Mouse (Mus musculus): ENCODE results near the gene Dnah11. TPM values are rescaled to one million over a fixed set of nuclear protein-coding genes. Genes with fewer than 3 reads are reported as not detected.

Dnah11 gene
- polyA plus RNA-seq, 1 experiment from 2014 or later = 0.03 TPM

DNA sequence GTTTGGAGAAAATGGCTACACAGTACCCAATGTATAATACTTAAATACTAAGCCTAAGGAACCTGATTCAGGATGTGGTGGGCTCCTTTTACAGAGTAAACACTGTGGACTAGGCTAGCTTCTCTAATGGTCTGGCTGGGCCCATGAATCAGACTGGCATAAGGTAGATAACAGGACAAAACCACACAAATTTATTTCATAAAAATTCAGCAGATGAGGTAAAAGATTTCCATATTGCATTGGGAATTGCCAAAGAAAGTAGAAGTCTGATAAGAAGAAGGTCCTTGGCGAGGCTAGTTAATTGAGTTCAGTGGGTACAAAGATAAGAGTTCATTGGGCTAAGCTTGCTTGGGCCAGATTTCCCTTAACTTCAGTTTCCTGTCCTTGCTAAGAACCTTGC is 358.1 kb downstream of the Dnah11 start:
- 41% methylated on average over 1 of the region's 1 CpGs for WGBS
- no peak for ATAC-seq (ENCODE audit: insufficient number of reproducible peaks, low FRiP score)
- peaks cover 4% of the 10 kb centered on the region for H3K4me1 ChIP-seq (replicated peaks)
- H3K4me3 ChIP-seq = no peak overlapping the region
- H3K27ac ChIP-seq (ENCODE audit: poor library complexity, severe bottlenecking) = no peak overlapping the region
- no peaks in the 10 kb centered on the region for H3K36me3 ChIP-seq
- H3K9me3 ChIP-seq (replicated peaks) = no peaks in the 10 kb centered on the region
- H3K4me2 ChIP-seq = no peak overlapping the region
- H3K27me3 ChIP-seq (replicated peaks) = no peaks in the 10 kb centered on the region
- H3K9ac ChIP-seq = no peak overlapping the region

DNA sequence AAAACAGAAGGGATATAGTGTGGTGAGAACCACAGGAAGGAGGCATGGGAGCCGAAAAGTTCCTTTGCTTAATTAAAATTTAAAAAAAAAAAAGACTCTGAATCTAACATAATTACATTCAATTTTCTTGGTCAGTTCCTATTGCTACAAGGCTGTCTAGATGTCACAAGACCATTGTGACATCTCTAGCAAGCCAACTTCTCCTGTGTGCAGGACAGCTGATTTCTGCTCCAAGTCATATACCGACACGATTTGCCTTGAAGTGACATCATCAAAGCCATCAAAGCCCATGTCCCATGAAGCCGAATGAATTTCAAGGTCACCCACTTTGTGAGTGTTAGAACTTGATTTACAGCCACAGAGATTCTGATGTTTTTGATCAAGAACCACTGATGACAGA is 361.5 kb downstream of the Dnah11 start:
- no peaks in the 10 kb centered on the region for H3K36me3 ChIP-seq
- H3K4me3 ChIP-seq = no peak overlapping the region
- no peaks in the 10 kb centered on the region for H3K27me3 ChIP-seq (replicated peaks)
- no peak overlapping the region for H3K4me2 ChIP-seq
- WGBS = 81% methylated on average over 4 of the region's 4 CpGs
- no peaks in the 10 kb centered on the region for H3K9me3 ChIP-seq (replicated peaks)
- no peaks in the 10 kb centered on the region for H3K4me1 ChIP-seq (replicated peaks)
- no peak overlapping the region for H3K9ac ChIP-seq
- no peak overlapping the region for H3K27ac ChIP-seq (ENCODE audit: poor library complexity, severe bottlenecking)
- ATAC-seq (ENCODE audit: insufficient number of reproducible peaks, low FRiP score) = no peak

DNA sequence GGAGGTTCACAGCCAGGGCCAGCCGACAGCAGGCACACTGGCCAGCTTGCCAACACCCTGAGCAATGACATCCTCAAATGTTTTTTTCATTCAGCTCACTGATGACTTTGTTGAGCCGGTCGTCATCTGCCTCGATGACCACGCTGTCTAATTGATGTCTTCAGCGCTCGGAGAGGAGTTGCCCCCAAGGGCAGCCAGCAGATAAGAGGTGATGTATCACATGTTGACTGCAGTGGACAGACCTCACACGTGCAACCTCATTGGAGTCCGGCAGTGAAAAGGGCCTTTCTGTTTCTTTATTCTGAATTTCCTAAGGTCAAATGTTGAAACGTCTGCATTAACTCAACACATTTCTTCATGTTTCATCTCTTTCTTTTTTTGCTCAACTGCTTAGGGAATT is 363.5 kb downstream of the Dnah11 start:
- no peak for ATAC-seq (ENCODE audit: insufficient number of reproducible peaks, low FRiP score)
- no peak overlapping the region for H3K9ac ChIP-seq

DNA sequence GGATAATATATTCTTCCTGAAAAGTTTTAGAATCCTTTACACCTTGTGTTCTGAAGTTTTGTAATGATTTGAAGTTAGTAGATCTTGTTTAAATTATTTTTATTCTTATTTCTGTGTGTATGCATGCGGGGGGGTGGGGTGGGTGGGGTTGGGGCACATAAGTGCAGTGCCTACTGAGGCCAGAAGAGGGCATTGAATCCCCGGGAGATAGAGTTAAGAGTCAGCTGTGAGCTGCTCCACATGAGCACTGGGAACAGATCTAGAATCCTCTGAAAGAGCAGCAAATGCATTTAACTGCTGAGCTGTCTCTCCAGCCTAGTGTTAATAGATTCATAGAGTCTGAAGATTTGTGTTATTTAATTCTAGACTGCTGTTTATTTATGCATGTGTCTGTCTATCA is 364.2 kb downstream of the Dnah11 start:
- no peaks in the 10 kb centered on the region for H3K36me3 ChIP-seq
- no peak overlapping the region for H3K27ac ChIP-seq (ENCODE audit: poor library complexity, severe bottlenecking)
- WGBS = 87% methylated on average over 2 of the region's 2 CpGs
- no peak for ATAC-seq (ENCODE audit: insufficient number of reproducible peaks, low FRiP score)
- no peak overlapping the region for H3K9ac ChIP-seq
- no peak overlapping the region for H3K4me2 ChIP-seq
- no peaks in the 10 kb centered on the region for H3K4me1 ChIP-seq (replicated peaks)
- H3K9me3 ChIP-seq (replicated peaks) = no peaks in the 10 kb centered on the region
- no peaks in the 10 kb centered on the region for H3K27me3 ChIP-seq (replicated peaks)
- H3K4me3 ChIP-seq = no peak overlapping the region

More for the DNA sequence above, 363.5 kb downstream of the Dnah11 start:
- Histone ChIP-seq H3K27me3 (replicated peaks) (no peaks in the 10 kb centered on the region), H3K4me2 (no peak overlapping the region), H3K4me3 (no peak overlapping the region), H3K9me3 (replicated peaks) (no peaks in the 10 kb centered on the region), H3K36me3 (no peaks in the 10 kb centered on the region), H3K27ac (ENCODE audit: poor library complexity, severe bottlenecking) (no peak overlapping the region), H3K4me1 (replicated peaks) (no peaks in the 10 kb centered on the region)
- WGBS = 27% methylated on average over 10 of the region's 10 CpGs

DNA sequence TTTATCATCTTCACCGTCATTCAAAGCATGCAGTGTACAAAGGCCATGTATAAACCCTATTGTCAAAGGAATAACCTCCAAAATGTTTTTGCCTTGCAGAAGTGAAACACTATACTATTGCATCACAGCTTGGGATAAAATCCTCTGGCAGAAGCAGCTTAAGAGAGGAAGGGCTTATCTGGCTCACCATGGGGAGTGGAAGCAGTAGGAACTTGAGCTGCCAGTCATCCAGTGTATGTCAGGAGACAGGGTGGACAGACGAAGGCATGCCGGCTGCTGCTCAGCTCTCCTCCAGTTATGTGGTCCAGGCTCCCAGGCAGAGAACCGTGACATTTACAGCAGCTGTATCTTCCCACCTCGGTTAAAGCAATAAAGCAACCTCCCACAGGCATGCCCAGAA is 366.7 kb downstream of the Dnah11 start:
- 31% methylated on average over 5 of the region's 5 CpGs for WGBS
- ATAC-seq (ENCODE audit: insufficient number of reproducible peaks, low FRiP score) = no peak

DNA sequence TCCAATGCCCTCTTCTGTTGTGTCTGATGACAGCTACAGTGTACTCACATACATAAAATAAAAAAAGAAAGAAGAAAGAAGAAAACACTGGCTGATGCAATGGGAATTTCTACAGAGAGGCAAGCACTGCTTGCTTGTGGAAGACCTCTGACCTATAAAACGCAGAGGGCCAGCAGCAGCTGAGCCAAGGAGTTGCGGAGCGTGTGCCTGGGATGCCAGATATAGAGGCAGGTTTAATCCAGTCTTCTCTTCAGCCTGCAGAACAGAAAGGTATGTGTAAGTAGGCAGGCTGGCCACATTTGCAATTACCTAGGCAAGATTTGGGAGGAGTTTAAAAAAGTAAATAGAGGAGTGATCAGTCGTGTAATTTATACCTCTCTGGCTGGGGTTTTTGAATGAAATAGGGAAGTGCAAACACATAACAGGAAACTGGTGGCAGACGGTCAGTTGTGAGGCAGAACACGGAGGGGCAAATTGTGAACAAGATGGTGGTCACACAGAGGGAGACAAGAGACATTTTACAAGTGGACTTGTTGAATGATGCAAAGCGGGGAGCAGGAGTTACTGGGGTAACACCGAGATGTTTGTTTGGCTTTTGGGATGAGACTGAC is 367.4 kb downstream of the Dnah11 start:
- Histone ChIP-seq H3K27ac (ENCODE audit: poor library complexity, severe bottlenecking) (no peak overlapping the region), H3K27me3 (replicated peaks) (no peaks in the 10 kb centered on the region), H3K4me2 (no peak overlapping the region), H3K9ac (no peak overlapping the region), H3K9me3 (replicated peaks) (no peaks in the 10 kb centered on the region), H3K4me3 (no peak overlapping the region), H3K36me3 (no peaks in the 10 kb centered on the region), H3K4me1 (replicated peaks) (no peaks in the 10 kb centered on the region)
- no peak for ATAC-seq (ENCODE audit: insufficient number of reproducible peaks, low FRiP score)
- 65% methylated on average over 8 of the region's 8 CpGs for WGBS

More for the DNA sequence above, 366.7 kb downstream of the Dnah11 start:
- no peak overlapping the region for H3K4me2 ChIP-seq
- H3K9ac ChIP-seq = no peak overlapping the region
- no peaks in the 10 kb centered on the region for H3K4me1 ChIP-seq (replicated peaks)
- no peak overlapping the region for H3K4me3 ChIP-seq
- no peak overlapping the region for H3K27ac ChIP-seq (ENCODE audit: poor library complexity, severe bottlenecking)
- no peaks in the 10 kb centered on the region for H3K9me3 ChIP-seq (replicated peaks)
- H3K27me3 ChIP-seq (replicated peaks) = no peaks in the 10 kb centered on the region
- no peaks in the 10 kb centered on the region for H3K36me3 ChIP-seq

DNA sequence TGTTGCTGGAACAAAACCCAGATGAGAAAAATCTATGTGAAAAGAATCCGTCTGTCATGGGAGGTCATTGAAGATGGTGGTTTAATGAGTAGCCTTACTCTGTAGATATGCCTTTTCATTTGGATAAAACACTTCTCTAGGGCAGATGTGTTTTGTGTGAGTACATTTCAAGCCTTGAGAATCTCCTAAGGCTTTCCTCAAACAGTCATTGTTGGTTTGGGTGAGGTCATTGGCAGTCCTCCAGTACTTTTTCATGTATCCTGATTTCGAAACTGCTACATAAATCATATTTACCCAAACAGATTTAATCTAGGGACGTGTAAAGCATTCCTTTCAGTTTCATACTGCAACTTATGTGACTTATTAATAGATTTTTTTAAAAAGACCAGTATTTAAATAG is 370.5 kb downstream of the Dnah11 start:
- Histone ChIP-seq H3K4me3 (no peak overlapping the region), H3K4me1 (replicated peaks) (no peaks in the 10 kb centered on the region), H3K9ac (no peak overlapping the region), H3K27me3 (replicated peaks) (no peaks in the 10 kb centered on the region), H3K9me3 (replicated peaks) (no peaks in the 10 kb centered on the region), H3K27ac (ENCODE audit: poor library complexity, severe bottlenecking) (no peak overlapping the region), H3K4me2 (no peak overlapping the region), H3K36me3 (no peaks in the 10 kb centered on the region)
- ATAC-seq (ENCODE audit: insufficient number of reproducible peaks, low FRiP score) = no peak
- 78% methylated on average over 3 of the region's 3 CpGs for WGBS

Other genes with a start within 250 kb of the Dnah11 start
- 8.6 and 10.6 TPM in 2 replicates for gene Sp4, start 102.4 kb upstream of the Dnah11 start, polyA plus RNA-seq (2016; fragmentation: Nextera tagmentation; extraction: Ambion mirVana)

All from heart, embryonic 12.5 days (tissue).